Comparison of ENCODE assay signal across 22 mouse cellular contexts in genomic region chr9:32748552-32748951, GRCm38 (mm10).
DNase-seq lines count a peak whose midpoint lies in the region; ATAC-seq and TF ChIP-seq lines count a peak whose summit lies in the region.
"Had no signal": no experiment of that assay in that cellular context is flagged by ENCODE, and none has a peak within 500 bp of the region (broad histone marks: within the 10 kb centered on the region; RNA-seq: fewer than 3 reads in every experiment).

No protein-coding gene starts in this region.

- TF ChIP-seq EP300 in heart, adult 2 months (IDR thresholded peaks at IDR 0.05; ENCODE audit: insufficient read depth, low read depth, low read length): no peak
- no peak for TF ChIP-seq EP300 in liver, postnatal 0 days (IDR thresholded peaks at IDR 0.05; ENCODE audit: low read depth)

- H3K27ac ChIP-seq in heart, adult 2 months: peak overlapping the region; percentile 1; the same call in 1 of the 2 replicates
- 0 out of 2 replicates have a peak overlapping the region, but pooled peaks have one; percentile 6 for H3K27ac ChIP-seq in liver, postnatal 0 days (ENCODE audit: low read depth)
- H3K27ac ChIP-seq: embryonic facial prominence, embryonic 10.5 days; forebrain, embryonic 10.5 days; hindbrain, embryonic 13.5 days; hindbrain, postnatal 0 days had no signal

- no peak for DNase-seq in heart, adult 2 months
- no peak for DNase-seq in heart, adult 11 months
- no peak for DNase-seq in liver, postnatal 0 days
- no peak for DNase-seq in liver
- peak; percentile 31 for DNase-seq in thymus, postnatal 25 days
- no peak for DNase-seq in thymus, postnatal 0 days (ENCODE audit: low spot score)
- DNase-seq in telencephalon, adult 2 months (ENCODE audit: low read depth, low spot score): peak; percentile 46
- DNase-seq in cerebellum, postnatal 25 days: no peak
- DNase-seq: adrenal gland, postnatal 14 days; cerebellum, adult 18-20 months; cerebellum, adult 9-11 months; gastrocnemius, postnatal 10 days had no signal

- H3K79me2 ChIP-seq in heart, adult 2 months (replicated peaks; ENCODE audit: control insufficient read depth, insufficient read depth, low read length): no peaks in the 10 kb centered on the region; the same call in 1 of the 2 replicates

- 80% methylated on average over 5 of the region's 5 CpGs for WGBS in heart, adult 2 months
- WGBS in liver, postnatal 0 days (ENCODE audit: insufficient replicate concordance): 74% methylated on average over 5 of the region's 5 CpGs

- H3K9ac ChIP-seq in heart, adult 2 months (ENCODE audit: low read depth, low read length): no peak overlapping the region
- H3K9ac ChIP-seq in liver, postnatal 0 days (replicated peaks): no peak overlapping the region
- H3K9ac ChIP-seq: heart, embryonic 15.5 days; hindbrain, embryonic 13.5 days had no signal

- H3K9me3 ChIP-seq in liver, postnatal 0 days (ENCODE audit: low read length): no peaks in the 10 kb centered on the region
- H3K9me3 ChIP-seq: embryonic facial prominence, embryonic 10.5 days; forebrain, embryonic 10.5 days; heart, embryonic 15.5 days; hindbrain, embryonic 13.5 days had no signal

- ATAC-seq in liver, postnatal 0 days: no peak
- ATAC-seq: activated CD4-positive, CD25-positive, alpha-beta regulatory T cell, adult 4 months; forebrain, embryonic 14.5 days; hindbrain, postnatal 0 days; Patski had no signal

- H3K27me3 ChIP-seq in heart, adult 2 months (ENCODE audit: control insufficient read depth, insufficient read depth, low read length): no peaks in the 10 kb centered on the region
- no peaks in the 10 kb centered on the region for H3K27me3 ChIP-seq in liver, postnatal 0 days (ENCODE audit: insufficient read depth, low read length)
- H3K27me3 ChIP-seq: CH12.LX; heart, embryonic 15.5 days; hindbrain, embryonic 13.5 days; Patski had no signal

- intact Hi-C loops in heart, adult 2 months (cut with DNase I): no loop called here

- H3K36me3 ChIP-seq in heart, adult 2 months (ENCODE audit: control insufficient read depth, insufficient read depth, low read length): peaks cover 63% of the 10 kb centered on the region
- peaks cover 22% of the 10 kb centered on the region for H3K36me3 ChIP-seq in liver, postnatal 0 days (replicated peaks; ENCODE audit: insufficient read depth, low read length)
- H3K36me3 ChIP-seq: forebrain, embryonic 10.5 days; heart, embryonic 15.5 days; hindbrain, embryonic 13.5 days had no signal

- peaks cover 41% of the 10 kb centered on the region for H3K4me1 ChIP-seq in heart, adult 2 months (ENCODE audit: control insufficient read depth, insufficient read depth, low read length)
- H3K4me1 ChIP-seq in liver, postnatal 0 days (ENCODE audit: insufficient read depth): no peaks in the 10 kb centered on the region
- H3K4me1 ChIP-seq: forebrain, embryonic 10.5 days; hindbrain, embryonic 13.5 days had no signal

- H3K4me3 ChIP-seq in heart, adult 2 months: no peak overlapping the region
- no peak overlapping the region for H3K4me3 ChIP-seq in liver, postnatal 0 days (ENCODE audit: low read depth, low read length)
- H3K4me3 ChIP-seq: embryonic facial prominence, embryonic 10.5 days; erythroblast, embryonic 14.5 days; forebrain, embryonic 10.5 days; heart, embryonic 15.5 days; hindbrain, embryonic 13.5 days had no signal

- TF ChIP-seq CTCF in heart, adult 2 months (IDR thresholded peaks at IDR 0.05): no peak
- no peak for TF ChIP-seq CTCF in liver, postnatal 0 days (IDR thresholded peaks at IDR 0.05; ENCODE audit: low read depth)

- H3K4me2 ChIP-seq in liver, postnatal 0 days (ENCODE audit: low read depth, low read length): no peak overlapping the region
- H3K4me2 ChIP-seq: heart, embryonic 15.5 days; hindbrain, embryonic 13.5 days had no signal

- TF ChIP-seq POLR2A in heart, adult 2 months (IDR thresholded peaks at IDR 0.05; ENCODE audit: insufficient read depth, low read depth, low read length): no peak

Comparison
In these comparisons a context has a peak if more than half of its experiments do, and no peak if none do; other contexts are left out.
1. DNase-seq: peak in thymus, postnatal 25 days (single experiment) and telencephalon, adult 2 months (single experiment); none in heart, adult 2 months (0 of 2), heart, adult 11 months (single experiment), liver, postnatal 0 days (single experiment), liver (single experiment), thymus, postnatal 0 days (single experiment) and cerebellum, postnatal 25 days (0 of 2).